Mouse (Mus musculus) heart, adult 2 months (tissue): ENCODE results near the gene Gm20532.

ENCODE experiments used
- CTCF ChIP-seq: fragments of 200-600 bp; IDR thresholded peaks from 2 replicates; pipeline ENCODE4 v1.8.1; 2022; ENCODE audit warnings: antibody characterized with exemption, mild to moderate bottlenecking, moderate library complexity
- POLR2A ChIP-seq: fragments of 200-500 bp; IDR thresholded peaks from 2 replicates; pipeline ENCODE4 v1.6.1; 2011; ENCODE audit warnings: mild to moderate bottlenecking, low read depth, low read length, control low read depth; ENCODE audit not compliant: insufficient read depth

DNA sequence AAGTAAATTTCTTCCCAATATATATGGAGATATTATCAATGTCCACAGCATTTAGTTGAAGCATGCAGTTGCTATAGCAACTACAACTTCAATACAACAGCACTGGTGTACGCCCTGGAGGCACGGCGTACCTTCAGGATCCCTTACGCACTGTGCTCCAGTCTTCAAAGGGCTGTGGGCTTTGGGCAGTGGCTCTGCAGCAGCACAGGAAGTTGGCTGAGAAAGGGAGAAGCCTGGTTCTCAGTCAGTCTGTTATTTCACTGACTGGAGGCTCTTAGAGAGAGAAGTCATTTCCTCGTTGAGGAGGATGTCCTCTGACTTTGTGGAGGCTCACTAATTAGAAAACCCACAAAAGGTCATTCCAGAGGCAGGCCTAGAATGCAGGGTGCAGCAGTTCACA is 36.5 kb downstream of the Gm20532 start:
- TF ChIP-seq CTCF (no peak), POLR2A (no peak)
